Mouse (Mus musculus): ENCODE results near the gene Pde6h. TPM values are rescaled to one million over a fixed set of nuclear protein-coding genes. Genes with fewer than 3 reads are reported as not detected.
"Not testable (repeated sequence)": the region's sequence is repeated elsewhere in the genome, so short reads cannot be mapped to it uniquely, and the experiment has no call there.

Pde6h gene
- polyA plus RNA-seq (2012), result not detected in 2 replicates

GRCm38 (mm10) chr6:136923532-136923931 is at the start of gene Pde6h:
Pde6h (plus strand) TSS chr6:136923832.
- no peaks in the 10 kb centered on the region for H3K4me1 ChIP-seq (ENCODE audit: control insufficient read depth)
- H3K9me3 ChIP-seq (ENCODE audit: control insufficient read depth, low read length), result no peaks in the 10 kb centered on the region
- TF ChIP-seq GATA1 (IDR thresholded peaks at IDR 0.05; ENCODE audit: low read length) (no peak), TAL1 (IDR thresholded peaks at IDR 0.05; ENCODE audit: low read length) (no peak)
- no peak within 1 kb of the TSS for H3K4me3 ChIP-seq (replicated peaks)
- no peaks in the 10 kb centered on the region for H3K36me3 ChIP-seq (ENCODE audit: control insufficient read depth)
- no peaks in the 10 kb centered on the region for H3K27me3 ChIP-seq (ENCODE audit: control insufficient read depth)

- no peaks in the 10 kb centered on the region for H3K36me3 ChIP-seq (ENCODE audit: control insufficient read depth)
- no peak for TF ChIP-seq TAL1 (IDR thresholded peaks at IDR 0.05; ENCODE audit: low read length)
- TF ChIP-seq GATA1 (IDR thresholded peaks at IDR 0.05; ENCODE audit: low read length), result no peak
- H3K4me1 ChIP-seq (ENCODE audit: control insufficient read depth), result no peaks in the 10 kb centered on the region
- H3K9me3 ChIP-seq (ENCODE audit: control insufficient read depth, low read length), result no peaks in the 10 kb centered on the region
- H3K4me3 ChIP-seq (replicated peaks), result no peak overlapping the region
- no peaks in the 10 kb centered on the region for H3K27me3 ChIP-seq (ENCODE audit: control insufficient read depth)
Measured at GRCm38 (mm10) chr6:136874599-136874998, 49.0 kb upstream of the Pde6h start.

GRCm38 (mm10) chr6:136875670-136876069 is 48.0 kb upstream of the Pde6h start, which contains the start of gene Mgp:
Mgp (minus strand) TSS chr6:136875823.
- Histone ChIP-seq H3K4me1 (ENCODE audit: control insufficient read depth) (no peaks in the 10 kb centered on the region), H3K9me3 (ENCODE audit: control insufficient read depth, low read length) (no peaks in the 10 kb centered on the region), H3K4me3 (replicated peaks) (no peak within 1 kb of the TSS), H3K27me3 (ENCODE audit: control insufficient read depth) (no peaks in the 10 kb centered on the region), H3K36me3 (ENCODE audit: control insufficient read depth) (no peaks in the 10 kb centered on the region)
- TF ChIP-seq TAL1 (IDR thresholded peaks at IDR 0.05; ENCODE audit: low read length), result no peak
- TF ChIP-seq GATA1 (IDR thresholded peaks at IDR 0.05; ENCODE audit: low read length), result no peak

- Histone ChIP-seq H3K36me3 (ENCODE audit: control insufficient read depth) (no peaks in the 10 kb centered on the region), H3K27me3 (ENCODE audit: control insufficient read depth) (no peaks in the 10 kb centered on the region), H3K4me3 (replicated peaks) (no peak overlapping the region), H3K9me3 (ENCODE audit: control insufficient read depth, low read length) (no peaks in the 10 kb centered on the region), H3K4me1 (ENCODE audit: control insufficient read depth) (no peaks in the 10 kb centered on the region)
- no peak for TF ChIP-seq GATA1 (IDR thresholded peaks at IDR 0.05; ENCODE audit: low read length)
- no peak for TF ChIP-seq TAL1 (IDR thresholded peaks at IDR 0.05; ENCODE audit: low read length)
Measured at GRCm38 (mm10) chr6:136881678-136882077, 42.0 kb upstream of the Pde6h start.

GRCm38 (mm10) chr6:136883431-136883915 is 40.2 kb upstream of the Pde6h start:
- Histone ChIP-seq H3K4me1 (ENCODE audit: control insufficient read depth) (no peaks in the 10 kb centered on the region), H3K4me3 (replicated peaks) (no peak overlapping the region), H3K36me3 (ENCODE audit: control insufficient read depth) (no peaks in the 10 kb centered on the region), H3K9me3 (ENCODE audit: control insufficient read depth, low read length) (no peaks in the 10 kb centered on the region), H3K27me3 (ENCODE audit: control insufficient read depth) (no peaks in the 10 kb centered on the region)
- no peak for TF ChIP-seq TAL1 (IDR thresholded peaks at IDR 0.05; ENCODE audit: low read length)
- TF ChIP-seq GATA1 (IDR thresholded peaks at IDR 0.05; ENCODE audit: low read length), result no peak

GRCm38 (mm10) chr6:136883961-136884360 is 39.7 kb upstream of the Pde6h start:
- TF ChIP-seq GATA1 (IDR thresholded peaks at IDR 0.05; ENCODE audit: low read length) (no peak), TAL1 (IDR thresholded peaks at IDR 0.05; ENCODE audit: low read length) (no peak)

GRCm38 (mm10) chr6:136884766-136885165 is 38.9 kb upstream of the Pde6h start:
- H3K27me3 ChIP-seq (ENCODE audit: control insufficient read depth); H3K9me3 ChIP-seq (ENCODE audit: control insufficient read depth, low read length); H3K4me3 ChIP-seq (replicated peaks); H3K4me1 ChIP-seq (ENCODE audit: control insufficient read depth); H3K36me3 ChIP-seq (ENCODE audit: control insufficient read depth): not testable (repeated sequence)

More at GRCm38 (mm10) chr6:136883961-136884360, 39.7 kb upstream of the Pde6h start:
- H3K36me3 ChIP-seq (ENCODE audit: control insufficient read depth), result no peaks in the 10 kb centered on the region
- no peak overlapping the region for H3K4me3 ChIP-seq (replicated peaks)
- H3K9me3 ChIP-seq (ENCODE audit: control insufficient read depth, low read length), result no peaks in the 10 kb centered on the region
- no peaks in the 10 kb centered on the region for H3K27me3 ChIP-seq (ENCODE audit: control insufficient read depth)
- no peaks in the 10 kb centered on the region for H3K4me1 ChIP-seq (ENCODE audit: control insufficient read depth)

- Histone ChIP-seq H3K36me3 (ENCODE audit: control insufficient read depth) (no peaks in the 10 kb centered on the region), H3K9me3 (ENCODE audit: control insufficient read depth, low read length) (no peaks in the 10 kb centered on the region), H3K4me3 (replicated peaks) (no peak overlapping the region), H3K4me1 (ENCODE audit: control insufficient read depth) (peaks cover 2% of the 10 kb centered on the region; the same call in 1 of the 2 replicates), H3K27me3 (ENCODE audit: control insufficient read depth) (no peaks in the 10 kb centered on the region)
- TF ChIP-seq GATA1 (IDR thresholded peaks at IDR 0.05; ENCODE audit: low read length), result no peak
- TF ChIP-seq TAL1 (IDR thresholded peaks at IDR 0.05; ENCODE audit: low read length), result no peak
Measured at GRCm38 (mm10) chr6:136887854-136888253, 35.8 kb upstream of the Pde6h start.

GRCm38 (mm10) chr6:136889067-136889466 is 34.6 kb upstream of the Pde6h start:
- Histone ChIP-seq H3K4me3 (replicated peaks) (no peak overlapping the region), H3K36me3 (ENCODE audit: control insufficient read depth) (no peaks in the 10 kb centered on the region), H3K4me1 (ENCODE audit: control insufficient read depth) (peaks cover 2% of the 10 kb centered on the region; the same call in 1 of the 2 replicates), H3K9me3 (ENCODE audit: control insufficient read depth, low read length) (no peaks in the 10 kb centered on the region), H3K27me3 (ENCODE audit: control insufficient read depth) (no peaks in the 10 kb centered on the region)
- TF ChIP-seq TAL1 (IDR thresholded peaks at IDR 0.05; ENCODE audit: low read length) (no peak), GATA1 (IDR thresholded peaks at IDR 0.05; ENCODE audit: low read length) (no peak)

GRCm38 (mm10) chr6:136889554-136889953 is 34.1 kb upstream of the Pde6h start:
- Histone ChIP-seq H3K4me1 (ENCODE audit: control insufficient read depth) (peaks cover 2% of the 10 kb centered on the region; the same call in 1 of the 2 replicates), H3K4me3 (replicated peaks) (no peak overlapping the region), H3K27me3 (ENCODE audit: control insufficient read depth) (no peaks in the 10 kb centered on the region), H3K36me3 (ENCODE audit: control insufficient read depth) (no peaks in the 10 kb centered on the region), H3K9me3 (ENCODE audit: control insufficient read depth, low read length) (no peaks in the 10 kb centered on the region)
- TF ChIP-seq TAL1 (IDR thresholded peaks at IDR 0.05; ENCODE audit: low read length) (no peak), GATA1 (IDR thresholded peaks at IDR 0.05; ENCODE audit: low read length) (no peak)

All from erythroblast, embryonic 14.5 days (primary cell).